Mouse (Mus musculus): ENCODE results near the gene Tal1.

DNA sequence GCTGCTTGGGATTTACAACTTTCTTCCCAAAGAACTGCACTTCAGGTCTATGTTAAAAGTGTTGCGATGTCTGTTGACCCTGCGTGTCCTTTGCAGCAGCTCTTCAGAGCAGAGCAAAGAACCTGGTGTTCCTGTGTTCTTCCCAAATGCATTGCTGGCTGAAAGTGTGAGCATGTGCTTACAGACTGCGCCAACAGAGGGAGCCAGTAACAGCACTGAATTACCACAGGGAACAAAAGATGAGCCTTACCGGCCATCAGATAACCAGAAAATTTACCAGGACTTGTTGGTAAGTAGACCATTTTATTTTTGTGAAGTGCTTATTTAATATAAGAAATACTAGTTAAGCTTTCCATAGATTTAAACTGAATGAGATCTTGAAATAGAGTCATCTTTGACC is 18.0 kb upstream of the Tal1 start:
- TF ChIP-seq CTCF (IDR thresholded peaks at IDR 0.05; ENCODE audit: control insufficient read depth, insufficient read depth, insufficient replicate concordance, low read depth, low read length) (no peak), POLR2A (IDR thresholded peaks at IDR 0.05; ENCODE audit: control insufficient read depth, low read depth, low read length) (no peak)
